Mouse (Mus musculus) midbrain, postnatal 0 days (tissue): ENCODE measurements around the gene Larp1b. TPM values are rescaled to one million over a fixed set of nuclear protein-coding genes. Genes with fewer than 3 reads are reported as not detected.

Experiments
- ATAC-seq: fragments of 200-750 bp; cut with Nextera tagmentation; 2 replicates; pipeline ENCODE4 v1.8.0; 2017; ENCODE audit warnings: moderate number of reproducible peaks, mild to moderate bottlenecking, moderate TSS enrichment, moderate library complexity; ENCODE audit not compliant: low FRiP score
- DNase-seq: peaks from one replicate; pipeline ENCODE4 v3.0.0-alpha.2; 2015; ENCODE audit warnings: low spot score
- H3K27ac ChIP-seq: fragments of 300-500 bp; sonication (generic); 2 replicates; pipeline ENCODE4 v1.5.1; 2014; ENCODE audit warnings: low read depth, mild to moderate bottlenecking, low read length, mixed read lengths
- H3K27me3 ChIP-seq: fragments of 300-500 bp; sonication (generic); 2 replicates; pipeline ENCODE4 v1.6.1; 2014; ENCODE audit warnings: low read length, control low read depth, mixed read lengths; ENCODE audit not compliant: insufficient read depth
- H3K36me3 ChIP-seq: fragments of 300-500 bp; sonication (generic); 2 replicates; pipeline ENCODE4 v1.6.1; 2014; ENCODE audit warnings: low read length, control low read depth, mixed read lengths; ENCODE audit not compliant: insufficient read depth
- H3K4me1 ChIP-seq: fragments of 300-500 bp; sonication (generic); 2 replicates; pipeline ENCODE4 v1.6.1; 2014; ENCODE audit warnings: mild to moderate bottlenecking, control low read depth, antibody characterized with exemption, low read length, mixed read lengths; ENCODE audit not compliant: insufficient read depth
- H3K4me2 ChIP-seq: fragments of 300-500 bp; sonication (generic); 2 replicates; pipeline ENCODE4 v1.6.1; 2014; ENCODE audit warnings: low read depth, mild to moderate bottlenecking, low read length, mixed read lengths; ENCODE audit not compliant: poor library complexity, severe bottlenecking
- H3K4me3 ChIP-seq: fragments of 300-500 bp; sonication (generic); 2 replicates; pipeline ENCODE4 v1.5.1; 2014; ENCODE audit warnings: low read depth, mild to moderate bottlenecking, low read length, moderate library complexity
- H3K9ac ChIP-seq: fragments of 300-500 bp; sonication (generic); replicated peaks from 2 replicates; pipeline ENCODE4 v1.6.1; 2014; ENCODE audit warnings: mild to moderate bottlenecking, low read length, moderate library complexity, mixed read lengths; ENCODE audit not compliant: poor library complexity, severe bottlenecking
- H3K9me3 ChIP-seq: fragments of 300-500 bp; sonication (generic); 2 replicates; pipeline ENCODE4 v1.6.1; 2016; ENCODE audit warnings: low read length, control low read depth
- CTCF ChIP-seq: IDR thresholded peaks from 2 replicates; pipeline ENCODE4 v1.5.1; 2016; ENCODE audit warnings: antibody characterized with exemption, mild to moderate bottlenecking
- WGBS: fragments of 180-500 bp; shearing (Covaris S2); extraction: QIAGEN DNeasy Blood & Tissue Kit; methylation state at CpG from one replicate; pipeline ENCODE4 v1.1.7; 2014; 5-methylcytosine and 5-hydroxymethylcytosine counted together
- polyA plus RNA-seq: library from polyadenylated mRNA; unstranded; fragments of >200 nt; fragmentation: Nextera tagmentation; extraction: Ambion mirVana; gene quantifications from 2 replicates; pipeline ENCODE4 v1.2.1, GENCODE M21; 2015
- total RNA-seq: library from RNA; depleted of rRNA; stranded (reverse); fragments of >200 nt; gene quantifications from 2 replicates; pipeline ENCODE4 v1.2.3, GENCODE M21; 2014

The Larp1b gene
- total and polyA plus RNA-seq, 2 experiments from 2014 or later, result 5.0 to 12.8 TPM

DNA sequence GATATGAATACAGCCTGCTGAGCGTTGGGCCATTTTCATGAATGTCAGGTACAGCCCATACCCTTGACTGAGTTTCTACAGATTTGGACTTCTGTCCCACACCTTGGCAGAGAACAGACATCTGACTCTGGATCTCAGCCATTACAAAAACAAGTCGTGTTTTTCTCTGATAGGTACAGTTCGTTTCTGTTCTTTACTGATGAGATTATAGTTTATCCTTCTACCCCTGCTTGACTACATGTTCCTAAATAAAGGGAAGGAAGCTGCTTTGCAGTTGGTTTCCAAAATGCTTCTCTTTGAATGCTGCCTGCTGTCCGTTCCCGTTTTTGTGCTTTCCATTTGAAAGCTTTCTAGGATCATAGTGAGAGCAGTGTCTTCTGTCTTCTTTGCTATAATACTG lies 37.9 kb downstream of the Larp1b start:
- Histone ChIP-seq H3K27ac (no peak overlapping the region), H3K4me3 (no peak overlapping the region), H3K9ac (no peak overlapping the region), H3K27me3 (no peaks in the 10 kb centered on the region), H3K9me3 (no peaks in the 10 kb centered on the region), H3K4me1 (no peaks in the 10 kb centered on the region), H3K4me2 (no peak overlapping the region), H3K36me3 (no peaks in the 10 kb centered on the region)
- 84% methylated on average over 5 of the region's 5 CpGs for WGBS
- TF ChIP-seq CTCF, result no peak
- ATAC-seq (no peak), DNase-seq (no peak)

DNA sequence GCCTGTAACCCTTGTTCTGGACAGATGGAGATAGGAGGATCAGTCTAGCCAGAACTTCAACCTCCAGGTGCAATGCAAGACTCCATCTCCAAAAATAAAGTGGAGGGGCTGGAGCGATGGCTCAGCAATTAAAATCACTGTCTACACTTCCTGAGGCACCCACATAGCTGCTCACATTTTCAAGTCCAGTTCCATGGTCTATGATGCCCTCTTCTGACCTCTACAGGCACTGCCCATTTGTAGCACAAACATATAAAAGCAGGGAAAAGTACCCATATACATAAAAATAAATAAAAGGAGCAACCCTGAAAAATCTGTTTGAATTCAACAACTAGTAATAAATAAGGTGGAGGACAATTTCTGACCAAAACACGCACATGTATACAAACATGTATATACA lies 39.1 kb downstream of the Larp1b start:
- Histone ChIP-seq H3K4me3 (no peak overlapping the region), H3K9me3 (no peaks in the 10 kb centered on the region), H3K27ac (no peak overlapping the region), H3K4me2 (no peak overlapping the region), H3K27me3 (no peaks in the 10 kb centered on the region), H3K9ac (no peak overlapping the region), H3K36me3 (no peaks in the 10 kb centered on the region), H3K4me1 (no peaks in the 10 kb centered on the region)
- DNase-seq (no peak), ATAC-seq (no peak)
- WGBS, result 77% methylated on average over 2 of the region's 2 CpGs
- TF ChIP-seq CTCF, result peak; percentile 40

DNA sequence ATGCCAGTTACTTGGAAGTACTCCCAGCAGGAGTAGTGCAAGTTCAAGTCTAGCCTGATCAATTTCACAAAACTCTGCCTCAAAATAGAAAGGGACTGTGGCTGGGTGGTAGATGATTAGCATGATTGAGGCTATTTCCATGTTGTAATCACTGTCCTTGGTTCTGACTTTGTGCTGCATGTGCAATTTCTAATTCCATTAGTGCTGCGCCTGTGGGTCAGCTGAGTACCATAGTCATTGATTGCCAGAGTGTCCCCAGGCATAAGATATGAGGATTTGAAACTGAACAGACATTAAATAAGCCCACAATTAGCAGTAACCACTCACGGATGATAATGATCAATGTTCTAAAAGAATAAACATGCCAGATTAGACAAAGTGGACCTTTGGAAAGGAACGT lies 41.9 kb downstream of the Larp1b start:
- Histone ChIP-seq H3K4me3 (no peak overlapping the region), H3K9ac (no peak overlapping the region), H3K36me3 (no peaks in the 10 kb centered on the region), H3K27ac (no peak overlapping the region), H3K9me3 (no peaks in the 10 kb centered on the region), H3K27me3 (no peaks in the 10 kb centered on the region), H3K4me1 (no peaks in the 10 kb centered on the region), H3K4me2 (no peak overlapping the region)
- TF ChIP-seq CTCF, result no peak
- WGBS, result 75% methylated on average over 3 of the region's 3 CpGs
- ATAC-seq, result no peak
- no peak for DNase-seq

DNA sequence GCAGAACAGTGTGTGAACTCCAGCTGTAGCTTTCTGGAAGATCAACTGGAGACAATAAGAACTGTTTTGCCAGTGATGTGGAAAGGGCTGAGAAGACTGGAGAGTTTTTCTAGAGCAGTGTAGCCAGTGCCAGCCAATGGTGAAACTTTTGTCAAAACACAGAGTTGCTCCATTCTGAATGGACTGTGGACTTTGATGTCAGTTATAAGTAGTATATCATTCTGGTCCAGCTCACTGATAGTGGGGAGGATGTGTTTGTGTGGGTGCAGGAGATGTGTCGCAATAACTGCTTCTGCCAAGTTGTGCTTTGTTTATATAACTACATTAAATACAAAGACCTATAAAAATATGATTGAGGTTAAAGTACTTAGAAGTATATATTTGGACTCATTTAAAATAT lies 45.5 kb downstream of the Larp1b start:
- Histone ChIP-seq H3K9ac (no peak overlapping the region), H3K4me3 (no peak overlapping the region), H3K9me3 (no peaks in the 10 kb centered on the region), H3K27me3 (no peaks in the 10 kb centered on the region), H3K4me2 (no peak overlapping the region), H3K27ac (no peak overlapping the region), H3K36me3 (no peaks in the 10 kb centered on the region), H3K4me1 (no peaks in the 10 kb centered on the region)
- ATAC-seq (no peak), DNase-seq (no peak)
- 94% methylated on average over 1 of the region's 1 CpGs for WGBS
- no peak for TF ChIP-seq CTCF

DNA sequence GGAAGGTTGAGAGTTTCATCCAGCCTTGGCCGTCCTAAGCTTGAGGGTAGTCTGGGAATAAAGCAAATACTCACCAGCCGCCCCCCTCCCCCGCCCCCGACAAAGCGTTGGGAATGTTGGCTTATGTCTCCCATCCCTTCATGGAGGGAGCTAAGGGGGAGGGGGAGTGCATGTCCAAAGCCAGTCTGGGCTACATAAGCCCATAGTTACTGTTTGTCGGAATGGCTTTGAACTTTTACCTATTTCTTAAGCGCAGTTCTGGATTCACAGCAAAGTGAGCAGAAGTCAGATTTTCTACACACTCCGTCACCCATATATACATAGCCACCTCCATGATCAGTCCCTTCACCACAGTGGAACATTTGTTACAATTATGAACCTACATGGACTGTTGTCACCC lies 59.7 kb downstream of the Larp1b start:
- no peak overlapping the region for H3K4me3 ChIP-seq
- no peak overlapping the region for H3K27ac ChIP-seq
- H3K4me2 ChIP-seq, result no peak overlapping the region
- H3K4me1 ChIP-seq, result no peaks in the 10 kb centered on the region
- no peaks in the 10 kb centered on the region for H3K9me3 ChIP-seq
- DNase-seq, result no peak
- no peaks in the 10 kb centered on the region for H3K27me3 ChIP-seq
- WGBS, result 85% methylated on average over 8 of the region's 8 CpGs
- ATAC-seq, result no peak
- no peak overlapping the region for H3K9ac ChIP-seq
- TF ChIP-seq CTCF, result no peak
- H3K36me3 ChIP-seq, result no peaks in the 10 kb centered on the region

DNA sequence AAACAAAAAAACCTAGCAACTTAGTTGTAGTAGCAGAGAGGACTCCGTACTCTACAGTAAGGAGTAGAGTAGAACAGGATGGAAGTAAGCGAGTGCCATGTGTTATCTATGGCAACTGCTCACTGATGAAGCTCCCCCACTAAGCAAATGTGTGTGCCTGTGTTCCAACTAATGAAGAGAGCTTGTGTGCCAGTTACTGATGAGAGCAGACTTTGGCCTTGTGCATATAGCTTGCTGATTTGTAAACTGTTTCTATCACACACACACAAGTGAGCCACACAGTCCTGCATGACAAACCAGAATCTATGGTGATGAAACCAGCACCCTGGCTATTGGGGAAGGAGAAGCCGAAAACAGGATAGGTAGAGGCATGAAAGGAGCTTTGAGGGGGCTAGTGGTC lies 60.4 kb downstream of the Larp1b start:
- no peak overlapping the region for H3K9ac ChIP-seq
- H3K4me1 ChIP-seq, result no peaks in the 10 kb centered on the region
- H3K4me3 ChIP-seq, result no peak overlapping the region
- H3K4me2 ChIP-seq, result no peak overlapping the region
- ATAC-seq (no peak), DNase-seq (no peak)
- H3K9me3 ChIP-seq, result no peaks in the 10 kb centered on the region
- 92% methylated on average over 3 of the region's 3 CpGs for WGBS
- TF ChIP-seq CTCF, result no peak
- no peaks in the 10 kb centered on the region for H3K27me3 ChIP-seq
- no peak overlapping the region for H3K27ac ChIP-seq
- H3K36me3 ChIP-seq, result no peaks in the 10 kb centered on the region
